Mouse (Mus musculus): Measurements from ENCODE around the gene Ticam1.

DNA sequence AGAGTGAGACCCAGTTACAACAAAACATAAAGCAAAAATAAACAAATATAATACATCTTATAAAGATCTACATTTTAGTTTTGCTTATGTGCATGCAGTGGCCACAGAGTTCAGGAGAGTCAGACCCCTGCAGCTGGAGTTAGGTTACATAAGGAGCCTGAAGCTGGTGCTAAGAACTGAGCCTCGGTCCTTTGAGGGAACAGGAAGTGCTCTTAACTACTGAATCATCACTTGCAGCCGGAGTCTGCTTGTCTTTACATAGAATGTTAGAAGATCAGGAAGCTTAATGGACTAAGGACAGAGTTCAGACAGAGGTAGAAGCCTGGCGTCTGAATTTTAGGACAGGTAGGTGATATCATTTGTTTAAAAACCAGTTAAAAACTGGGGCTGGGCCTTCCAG is 12.3 kb upstream of the Ticam1 start:
- TF ChIP-seq ZNF384 (IDR thresholded peaks at IDR 0.05; ENCODE audit: low read depth, low read length) (no peak), CHD2 (IDR thresholded peaks at IDR 0.05; ENCODE audit: low read depth, low read length) (no peak), MAFK (IDR thresholded peaks at IDR 0.05; ENCODE audit: insufficient read depth, low read depth, low read length) (no peak), ZC3H11A (IDR thresholded peaks at IDR 0.05; ENCODE audit: borderline replicate concordance, low read depth, low read length) (no peak), HCFC1 (IDR thresholded peaks at IDR 0.05; ENCODE audit: borderline replicate concordance, insufficient read depth, low read length) (no peak)

All from ES-E14 (cell line).